Mouse (Mus musculus): ENCODE results near the gene Tmem127. TPM values are rescaled to one million over a fixed set of nuclear protein-coding genes. Genes with fewer than 3 reads are reported as not detected.

Tmem127 gene
- total and polyA plus RNA-seq, 3 experiments, result 10.3 to 16.6 TPM; not detected in 1

DNA sequence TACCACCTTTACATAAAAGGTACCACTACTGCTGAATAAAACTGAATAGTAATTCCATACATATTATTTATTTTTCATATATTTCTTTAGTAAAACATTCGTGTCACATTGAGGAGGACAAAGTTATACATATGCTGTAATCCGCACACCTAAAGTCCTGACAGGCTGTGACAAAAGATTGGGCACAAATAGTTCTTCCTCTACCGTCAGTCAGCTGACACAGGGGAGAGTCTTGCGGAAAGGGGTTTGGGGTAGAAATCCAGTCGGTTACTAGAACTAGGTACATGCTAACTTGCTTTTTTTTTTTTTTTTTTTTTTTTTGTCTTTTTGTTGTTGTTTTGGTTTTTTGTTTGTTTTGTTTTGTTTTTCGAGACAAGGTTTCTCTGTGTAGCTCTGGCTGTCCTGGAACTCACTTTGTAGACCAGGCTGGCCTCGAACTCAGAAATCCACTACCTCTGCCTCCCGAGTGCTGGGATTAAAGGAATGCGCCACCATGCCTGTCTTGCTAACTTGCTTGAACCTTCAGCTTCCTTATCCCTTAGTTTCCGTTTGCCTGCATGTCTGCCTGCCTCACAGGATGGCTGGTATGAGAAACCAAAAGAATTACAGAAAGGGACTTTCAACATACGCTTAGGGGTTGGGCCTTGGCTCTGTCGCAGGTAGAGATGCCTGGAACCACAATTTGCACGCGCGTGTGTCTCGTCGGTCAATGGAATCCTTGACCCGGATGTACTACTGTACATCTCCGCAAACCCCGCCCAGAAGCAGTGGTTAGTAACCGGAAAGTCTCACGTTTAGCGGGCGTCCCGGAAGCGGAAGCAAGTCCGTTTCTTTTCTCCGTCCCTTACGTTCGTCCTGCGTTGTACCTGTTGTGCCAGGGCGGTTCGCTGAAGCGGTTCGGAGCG is 39.9 kb upstream of the Tmem127 start, which contains the start of the genes 1810024B03Rik and Snrnp200 (continued):
- TF ChIP-seq GABPA (IDR thresholded peaks at IDR 0.05; ENCODE audit: low read depth, low read length) (no peak), USF1 (IDR thresholded peaks at IDR 0.05; ENCODE audit: low read depth, low read length) (peak; percentile 78), TCF12 (IDR thresholded peaks at IDR 0.05; ENCODE audit: low read depth, low read length) (peak; percentile 75; the same call in 1 of the 2 replicates), ZNF384 (IDR thresholded peaks at IDR 0.05; ENCODE audit: low read depth, low read length) (0 out of 2 replicates have a peak, but pooled peaks have one; percentile 33), GATA1 (IDR thresholded peaks at IDR 0.05; ENCODE audit: low read depth, low read length) (peak; percentile 42; the same call in 1 of the 2 replicates), MYB (IDR thresholded peaks at IDR 0.05; ENCODE audit: low read depth, low read length) (no peak; the same call in 1 of the 2 replicates), CHD1 (IDR thresholded peaks at IDR 0.05; ENCODE audit: low read depth, low read length) (no peak), MEF2A (IDR thresholded peaks at IDR 0.05; ENCODE audit: extremely low read depth, insufficient replicate concordance, low read depth, low read length, poor library complexity, severe bottlenecking) (no peak), EP300 (IDR thresholded peaks at IDR 0.05; ENCODE audit: low read depth in 1 of 2, low read length in 2 of 2) (no peak; a peak in 1 of 4 replicates), CHD2 (IDR thresholded peaks at IDR 0.05; ENCODE audit: low read length) (peak; percentile 87), TAL1 (IDR thresholded peaks at IDR 0.05; ENCODE audit: low read length) (no peak), NRF1 (IDR thresholded peaks at IDR 0.05; ENCODE audit: insufficient read depth, low read depth, low read length, poor library complexity, severe bottlenecking) (no peak), BHLHE40 (IDR thresholded peaks at IDR 0.05; ENCODE audit: borderline replicate concordance, low read depth, low read length) (no peak; the same call in 1 of the 2 replicates), CTCF (IDR thresholded peaks at IDR 0.05 in 2 of 3, conservative IDR thresholded peaks at IDR 0.05 in 1 of 3; ENCODE audit: control insufficient read depth in 1 of 3, insufficient read depth in 1 of 3, low read depth in 2 of 3, low read length in 3 of 3, poor library complexity in 1 of 3, severe bottlenecking in 1 of 3) (no peak), JUND (IDR thresholded peaks at IDR 0.05; ENCODE audit: low read depth, low read length) (no peak), MAFK (IDR thresholded peaks at IDR 0.05; ENCODE audit: borderline replicate concordance, low read depth, low read length) (no peak), RAD21 (IDR thresholded peaks at IDR 0.05; ENCODE audit: low read depth, low read length) (no peak), RCOR1 (IDR thresholded peaks at IDR 0.05; ENCODE audit: low read depth, low read length) (no peak), HCFC1 (IDR thresholded peaks at IDR 0.05; ENCODE audit: low read depth, low read length) (peak; percentile 96), ZMIZ1 (IDR thresholded peaks at IDR 0.05; ENCODE audit: low read depth, low read length) (peak; percentile 21; the same call in 1 of the 2 replicates), ELF1 (IDR thresholded peaks at IDR 0.05; ENCODE audit: low read depth, low read length) (peak; percentile 88)

DNA sequence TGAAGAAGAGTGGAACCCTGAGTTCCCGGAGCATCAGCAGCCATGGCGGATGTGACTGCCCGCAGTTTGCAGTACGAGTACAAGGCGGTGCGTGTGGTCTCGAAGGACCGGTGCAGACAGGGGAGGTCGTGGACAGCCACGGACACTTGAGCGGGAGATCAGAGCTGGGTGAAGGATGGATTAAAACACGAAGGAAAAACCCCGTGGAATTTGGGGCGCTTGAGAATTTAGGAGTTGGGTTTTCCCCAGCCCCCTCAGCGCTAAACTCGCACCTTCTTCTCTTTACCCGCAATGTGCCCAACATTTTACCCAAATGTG is 39.3 kb upstream of the Tmem127 start:
- Histone ChIP-seq H3K9me3 (replicated peaks; ENCODE audit: insufficient read depth, low read length) (no peaks in the 10 kb centered on the region), H3K27me3 (ENCODE audit: control insufficient read depth in 1 of 2, insufficient read depth in 2 of 2, low read length in 2 of 2) (no peaks in the 10 kb centered on the region), H3K36me3 (ENCODE audit: control insufficient read depth in 1 of 2, insufficient read depth in 2 of 2, low read length in 2 of 2) (peaks cover 4 to 14% of the 10 kb centered on the region in 2 experiments), H3K79me2 (ENCODE audit: control insufficient read depth, insufficient read depth, low read length, poor library complexity) (peaks cover 17% of the 10 kb centered on the region), H3K4me1 (ENCODE audit: control insufficient read depth in 1 of 2, insufficient read depth in 2 of 2, low read length in 2 of 2) (no peaks in the 10 kb centered on the region; a peak in 1 of 4 replicates), H3K27ac (ENCODE audit: control insufficient read depth, low read depth, low read length) (peak overlapping the region; percentile 85), H3K9ac (ENCODE audit: control insufficient read depth, low read depth, low read length, poor library complexity, severe bottlenecking) (peak overlapping the region; percentile 79), H3K4me3 (ENCODE audit: control insufficient read depth in 1 of 2, insufficient read depth in 1 of 2, low read depth in 2 of 2, low read length in 2 of 2) (peak overlapping the region; percentile 77 to 80)
- TF ChIP-seq POLR2A (IDR thresholded peaks at IDR 0.05; ENCODE audit: control insufficient read depth in 1 of 2, insufficient read depth in 1 of 2, low read depth in 1 of 2, low read length in 2 of 2, poor library complexity in 1 of 2) (peak; percentile 69 to 73; a peak in 1 of 4 replicates), ZMIZ1 (IDR thresholded peaks at IDR 0.05; ENCODE audit: low read depth, low read length) (no peak), MYB (IDR thresholded peaks at IDR 0.05; ENCODE audit: low read depth, low read length) (no peak)
- no peak for DNase-seq (ENCODE audit: low read depth, low spot score)

All from MEL (cell line).